Mouse (Mus musculus): ENCODE results near the gene Nemf. TPM values are rescaled to one million over a fixed set of nuclear protein-coding genes. Genes with fewer than 3 reads are reported as not detected.
A peak's percentile ranks its signal among the peaks of the same experiment; 100 is the strongest.

Gene Nemf
- total RNA-seq, 2 experiments from 2014 or later, result 30.0 to 33.5 TPM

GRCm38 (mm10) chr12:69331187-69331586, 25.8 kb downstream of the Nemf start:
- no peak for DNase-seq (ENCODE audit: low spot score in 2 of 2)

GRCm38 (mm10) chr12:69318431-69318830, 38.5 kb downstream of the Nemf start:
- no peak for DNase-seq (ENCODE audit: low spot score in 2 of 2)

- no peak for DNase-seq (ENCODE audit: low spot score in 2 of 2)
Observed at GRCm38 (mm10) chr12:69309659-69310058, 47.3 kb downstream of the Nemf start.

GRCm38 (mm10) chr12:69306333-69306732, 50.6 kb downstream of the Nemf start:
- no peak for DNase-seq (ENCODE audit: low spot score in 2 of 2)

DNA sequence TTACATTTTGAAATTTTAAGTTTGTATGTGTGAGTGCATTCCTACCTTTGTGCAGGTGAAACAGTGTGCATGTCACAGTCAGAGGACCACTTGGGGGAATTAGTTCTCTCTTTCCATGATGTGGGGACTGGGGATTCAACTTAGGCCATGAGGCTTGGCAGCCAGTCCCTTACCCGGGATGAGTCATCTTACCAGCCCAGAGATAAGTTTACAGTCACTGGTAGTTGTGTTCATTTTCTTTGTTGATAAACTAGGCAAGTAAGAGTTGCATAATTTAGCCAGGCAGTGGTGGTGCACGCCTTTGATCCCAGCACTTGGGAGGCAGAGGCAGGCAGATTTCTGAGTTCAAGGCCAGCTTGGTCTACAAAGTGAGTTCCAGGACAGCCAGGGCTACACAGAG, 52.9 kb downstream of the Nemf start:
- DNase-seq (ENCODE audit: low spot score in 2 of 2), result no peak

DNA sequence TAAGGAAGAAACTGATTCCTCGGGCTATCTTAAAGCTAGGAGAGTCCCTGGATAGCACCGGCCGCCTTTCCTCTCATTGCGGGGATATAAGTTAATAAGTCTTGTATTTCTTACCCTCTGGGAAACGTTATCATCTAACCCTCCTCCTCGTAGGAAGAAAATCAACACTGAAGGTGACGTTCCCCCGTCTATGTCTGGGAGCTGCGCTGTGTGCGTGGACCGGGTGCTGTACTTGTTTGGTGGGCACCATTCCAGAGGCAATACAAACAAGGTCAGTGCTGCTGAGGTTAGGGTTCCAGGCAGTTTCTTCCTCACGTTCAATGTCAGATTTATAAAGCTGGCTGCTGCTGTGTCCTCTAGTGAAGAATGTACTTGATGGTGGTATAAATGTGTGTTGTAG, 54.8 kb downstream of the Nemf start:
- DNase-seq (ENCODE audit: low spot score in 2 of 2), result no peak

GRCm38 (mm10) chr12:69300391-69300790, 56.6 kb downstream of the Nemf start:
- DNase-seq (ENCODE audit: low spot score in 2 of 2), result no peak

GRCm38 (mm10) chr12:69299831-69300230, 57.1 kb downstream of the Nemf start:
- no peak for DNase-seq (ENCODE audit: low spot score in 2 of 2)

DNA sequence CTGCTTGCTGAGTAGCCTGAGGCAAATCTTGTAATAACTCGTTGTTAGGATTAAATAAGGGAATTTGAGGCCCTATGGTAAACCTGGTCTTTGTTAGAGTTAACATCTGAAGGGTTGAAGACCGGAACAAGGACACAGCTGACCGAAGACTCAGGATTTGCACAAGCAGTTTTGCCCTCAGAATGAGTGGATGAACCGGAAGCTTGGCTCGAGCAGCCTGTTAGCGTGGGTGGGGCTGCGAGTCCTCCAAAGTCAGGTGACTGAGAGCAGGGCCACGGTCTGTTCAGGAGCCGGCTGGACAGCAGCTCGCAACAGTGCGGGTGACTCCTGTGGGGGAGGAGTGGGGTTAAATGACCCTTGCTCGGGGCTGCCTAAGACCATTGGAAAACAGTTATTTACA, 57.7 kb downstream of the Nemf start:
- DNase-seq (ENCODE audit: low spot score in 2 of 2), result peak in 1 of 2 experiments; percentile 19

DNA sequence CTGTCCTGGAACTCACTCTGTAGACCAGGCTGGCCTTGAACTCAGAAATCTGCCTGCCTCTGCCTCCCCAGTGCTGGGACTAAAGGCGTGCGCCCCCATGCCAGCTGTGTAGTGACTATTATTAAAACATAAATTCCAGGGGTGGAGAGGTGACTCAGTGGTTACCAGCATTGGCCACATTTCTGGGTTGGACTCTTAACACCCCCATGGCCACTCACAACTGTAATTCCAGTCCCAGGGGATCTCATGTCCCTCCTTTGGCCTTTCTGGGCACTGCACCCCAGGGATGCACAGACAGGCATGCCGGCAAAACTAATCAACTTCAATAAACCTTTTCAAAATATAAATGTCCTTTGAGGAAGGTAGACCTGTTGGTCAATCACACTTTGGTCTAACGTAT, 58.7 kb downstream of the Nemf start:
- no peak for DNase-seq (ENCODE audit: low spot score in 2 of 2)

GRCm38 (mm10) chr12:69297411-69298150, 59.4 kb downstream of the Nemf start:
- DNase-seq (ENCODE audit: low spot score in 2 of 2), result no peak

DNA sequence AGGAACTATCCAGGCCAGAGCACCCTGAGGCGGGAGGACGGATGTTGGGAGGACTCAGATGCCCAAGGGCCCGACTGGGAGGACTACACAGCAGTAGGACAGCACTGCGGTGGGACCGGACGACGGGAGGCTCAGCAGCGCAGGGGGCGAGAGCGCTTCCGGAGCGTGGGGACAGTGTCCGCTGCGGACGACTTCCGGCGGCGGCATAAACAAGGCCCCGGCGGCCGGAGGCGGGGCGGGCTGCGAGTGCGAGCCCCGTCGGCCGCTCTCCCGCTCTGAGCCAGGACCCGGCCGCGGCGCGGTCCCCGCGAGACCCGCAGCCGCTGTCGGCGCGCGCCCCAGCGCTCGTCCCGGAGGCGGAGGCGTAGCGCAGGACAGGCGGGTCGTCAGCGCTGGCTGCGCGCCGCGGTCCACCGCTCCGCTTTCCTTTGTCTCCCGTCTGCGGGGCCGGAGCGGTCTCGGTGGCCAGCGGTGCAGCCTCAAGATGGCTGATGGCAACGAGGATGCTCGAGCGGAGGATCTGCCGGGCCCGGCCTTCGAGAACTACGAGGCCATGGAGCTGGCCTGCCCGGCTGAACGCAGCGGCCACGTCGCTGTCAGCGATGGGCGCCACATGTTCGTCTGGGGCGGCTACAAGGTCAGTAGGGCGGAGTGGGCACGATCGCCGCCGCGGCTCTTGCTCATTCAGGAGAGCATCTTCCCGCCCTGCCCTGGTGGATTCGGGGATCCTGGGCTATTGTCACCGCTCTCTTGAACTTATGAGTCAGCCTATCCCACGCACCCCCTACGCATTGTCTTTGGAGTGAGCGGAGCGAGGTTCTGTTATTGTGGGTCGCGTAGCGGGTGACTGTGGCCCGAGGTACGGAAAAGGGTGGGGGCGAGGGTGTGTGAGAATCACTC, 60.2 kb downstream of the Nemf start, which contains the start of gene Klhdc2:
Klhdc2 (plus strand) TSS at position 171 of the 900 bp plus-strand sequence.
- DNase-seq (ENCODE audit: low spot score in 2 of 2), result peak; percentile 82 to 91

DNA sequence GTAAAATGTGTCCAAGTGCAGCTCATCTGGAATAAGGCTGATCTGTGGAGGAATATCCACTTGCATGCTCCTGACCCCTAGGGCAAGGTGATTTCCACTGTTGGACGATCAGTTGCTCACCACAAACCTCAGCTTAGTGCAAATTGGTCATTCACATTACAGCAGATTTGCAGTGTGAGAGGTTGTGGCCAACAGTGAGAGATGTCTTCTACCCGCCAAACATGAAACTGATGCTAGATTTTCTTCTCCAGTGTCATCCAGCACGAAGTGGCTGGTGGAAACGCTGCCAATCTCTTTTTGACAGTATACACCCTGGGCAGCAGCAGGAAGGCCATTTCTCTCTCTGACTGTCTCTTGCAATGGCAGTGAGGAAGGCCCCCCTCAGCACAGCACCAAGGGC, 61.3 kb downstream of the Nemf start:
- DNase-seq (ENCODE audit: low spot score in 2 of 2), result no peak

GRCm38 (mm10) chr12:69294936-69295335, 62.0 kb downstream of the Nemf start:
- no peak for DNase-seq (ENCODE audit: low spot score in 2 of 2)

DNA sequence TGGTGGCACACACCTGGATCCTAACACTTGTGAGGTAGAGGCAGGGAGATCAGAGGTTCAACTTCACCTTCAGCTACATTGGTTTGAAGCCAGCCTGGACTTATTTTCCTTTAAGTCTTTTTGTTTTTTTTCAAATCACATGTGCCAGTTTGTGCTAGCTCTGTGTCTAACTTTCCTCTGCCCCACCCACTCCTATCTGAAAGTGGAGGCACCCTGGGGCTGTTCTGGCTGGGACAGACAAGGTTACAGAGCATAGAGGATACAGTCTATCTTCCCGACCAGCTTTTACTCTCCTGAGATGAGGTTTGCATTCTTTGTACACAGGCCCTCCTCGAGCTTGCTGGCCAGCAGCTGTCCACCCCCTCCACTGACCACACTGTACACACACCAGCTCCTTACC, 63.1 kb downstream of the Nemf start:
- DNase-seq (ENCODE audit: low spot score in 2 of 2), result no peak

- no peak for DNase-seq (ENCODE audit: low spot score in 2 of 2)
Observed at GRCm38 (mm10) chr12:69292401-69292800, 64.6 kb downstream of the Nemf start.

DNA sequence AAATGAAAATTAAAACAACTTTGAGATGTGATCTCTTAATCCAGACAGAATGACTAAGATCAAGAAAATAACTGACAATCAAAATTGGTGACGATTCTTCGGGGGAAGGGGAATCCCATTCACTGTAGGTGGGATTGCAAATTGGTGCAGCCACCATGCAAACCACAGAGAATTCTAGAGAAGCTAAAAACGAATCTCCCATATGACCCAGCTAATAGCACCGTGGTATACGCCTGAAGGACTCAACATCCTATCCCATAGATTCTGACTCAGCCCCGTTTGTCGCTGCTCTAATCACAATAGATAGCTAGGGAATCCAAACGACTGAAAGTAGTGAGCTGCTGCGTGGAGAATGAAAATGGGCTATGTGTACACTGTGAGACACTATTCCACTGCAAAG, 68.3 kb downstream of the Nemf start:
- no peak for DNase-seq (ENCODE audit: low spot score in 2 of 2)

- no peak for DNase-seq (ENCODE audit: low spot score in 2 of 2)
Observed at GRCm38 (mm10) chr12:69287535-69287934, 69.4 kb downstream of the Nemf start.

DNA sequence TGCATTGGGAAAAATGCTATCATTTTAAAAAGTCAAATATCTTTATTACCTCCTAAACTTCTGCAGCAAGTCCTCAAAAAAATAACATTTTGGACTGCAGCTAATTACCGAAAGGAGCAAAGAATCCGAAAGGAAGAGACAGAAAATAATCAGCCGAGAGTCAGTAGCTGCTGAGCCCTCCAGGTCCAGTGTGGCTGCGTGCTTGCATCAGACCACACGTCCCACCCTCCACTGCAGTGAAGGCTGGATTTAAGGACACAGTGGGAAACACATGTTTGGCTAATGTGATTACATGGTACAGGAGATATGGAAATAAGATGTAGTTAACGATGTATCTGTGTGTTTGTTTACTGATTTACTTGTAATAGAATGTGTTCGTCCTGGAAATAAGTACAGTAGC, 73.8 kb downstream of the Nemf start:
- DNase-seq (ENCODE audit: low spot score in 2 of 2), result no peak

DNA sequence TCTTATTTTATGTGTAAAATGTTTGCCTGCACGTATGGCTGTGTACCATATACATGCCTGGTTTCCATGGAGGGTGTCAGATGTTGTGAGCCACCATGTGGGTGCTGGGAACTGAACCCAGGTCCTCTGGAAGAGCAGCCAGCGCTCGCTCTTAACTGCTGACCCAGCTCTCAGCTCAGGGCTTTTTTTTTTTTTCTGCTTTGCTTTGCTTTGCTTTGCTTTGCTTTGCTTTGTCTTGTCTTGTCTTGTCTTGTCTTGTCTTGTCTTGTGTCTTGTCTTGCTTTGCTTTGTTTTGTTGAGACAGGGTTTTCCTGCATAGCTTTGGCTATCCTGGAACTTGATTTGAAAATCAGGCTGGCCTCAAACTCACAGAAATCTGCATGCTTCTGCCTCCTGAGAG, 76.0 kb downstream of the Nemf start:
- no peak for DNase-seq (ENCODE audit: low spot score in 2 of 2)

GRCm38 (mm10) chr12:69279931-69280469, 77.0 kb downstream of the Nemf start:
- DNase-seq (ENCODE audit: low spot score in 2 of 2), result no peak

- DNase-seq (ENCODE audit: low spot score in 2 of 2), result no peak
Observed at GRCm38 (mm10) chr12:69268956-69269355, 88.0 kb downstream of the Nemf start.
